Mouse (Mus musculus): Measurements from ENCODE around the gene Tnni3k. TPM values are rescaled to one million over a fixed set of nuclear protein-coding genes. Genes with fewer than 3 reads are reported as not detected.
A peak's percentile ranks its signal among the peaks of the same experiment; 100 is the strongest.

Gene Tnni3k
- under 1 TPM; 0.12 to 0.49 (median 0.27) TPM for total RNA-seq (2022)

DNA sequence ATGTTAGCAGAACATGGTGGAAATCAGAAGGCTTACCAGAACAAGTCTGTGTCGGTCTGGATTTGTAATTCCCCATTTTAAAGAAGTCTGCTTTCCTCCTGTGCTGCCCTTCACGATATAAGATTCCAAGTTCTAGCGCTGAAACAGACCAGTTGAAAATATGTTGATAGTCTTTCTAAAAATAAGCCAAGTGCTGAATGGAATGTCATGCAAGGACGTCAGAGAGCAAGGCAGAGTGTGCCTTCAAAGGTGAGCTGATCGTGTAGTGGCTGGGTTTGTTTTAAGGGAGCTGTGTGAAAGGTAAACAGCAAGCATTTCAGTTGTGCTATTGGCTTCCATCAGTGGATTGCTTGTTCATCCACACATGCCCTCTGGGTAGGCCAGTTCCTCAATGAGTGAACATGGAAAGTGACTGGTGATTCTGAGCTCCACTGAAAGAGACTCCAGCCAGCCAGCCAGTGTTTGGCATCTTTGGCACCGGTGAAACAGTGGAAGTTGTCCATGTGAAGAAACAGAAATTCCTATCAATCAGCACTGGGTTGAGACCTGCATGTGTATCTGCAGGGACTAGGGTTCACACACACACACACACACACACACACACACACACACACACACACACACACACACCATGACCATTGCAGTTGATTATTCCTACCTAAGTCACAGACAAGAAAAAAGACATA is at the start of gene Tnni3k:
TSS of gene Tnni3k (minus strand) at position 177 of the 686 bp plus-strand sequence.
- no peak for DNase-seq (ENCODE audit: low spot score in 2 of 2)

DNA sequence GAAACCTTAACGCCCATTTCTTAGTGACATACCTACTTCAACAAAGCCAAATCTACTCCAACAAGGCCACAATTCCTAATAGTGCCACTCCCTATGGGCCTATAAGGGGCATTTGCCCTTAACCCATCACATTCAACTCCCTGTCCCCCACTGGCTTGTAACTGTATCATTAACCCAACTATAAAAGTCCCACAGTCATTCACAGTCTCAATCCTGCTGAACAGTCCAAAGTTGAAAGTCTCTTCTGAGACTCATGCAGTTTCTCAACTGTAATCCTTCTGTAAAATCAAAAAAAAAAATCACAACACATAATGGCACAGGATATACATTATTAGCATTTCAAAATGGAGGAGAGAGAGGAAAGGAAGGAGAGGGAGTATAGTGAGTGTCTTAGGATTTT is 44.1 kb upstream of the Tnni3k start:
- DNase-seq (ENCODE audit: low spot score in 2 of 2) = no peak

DNA sequence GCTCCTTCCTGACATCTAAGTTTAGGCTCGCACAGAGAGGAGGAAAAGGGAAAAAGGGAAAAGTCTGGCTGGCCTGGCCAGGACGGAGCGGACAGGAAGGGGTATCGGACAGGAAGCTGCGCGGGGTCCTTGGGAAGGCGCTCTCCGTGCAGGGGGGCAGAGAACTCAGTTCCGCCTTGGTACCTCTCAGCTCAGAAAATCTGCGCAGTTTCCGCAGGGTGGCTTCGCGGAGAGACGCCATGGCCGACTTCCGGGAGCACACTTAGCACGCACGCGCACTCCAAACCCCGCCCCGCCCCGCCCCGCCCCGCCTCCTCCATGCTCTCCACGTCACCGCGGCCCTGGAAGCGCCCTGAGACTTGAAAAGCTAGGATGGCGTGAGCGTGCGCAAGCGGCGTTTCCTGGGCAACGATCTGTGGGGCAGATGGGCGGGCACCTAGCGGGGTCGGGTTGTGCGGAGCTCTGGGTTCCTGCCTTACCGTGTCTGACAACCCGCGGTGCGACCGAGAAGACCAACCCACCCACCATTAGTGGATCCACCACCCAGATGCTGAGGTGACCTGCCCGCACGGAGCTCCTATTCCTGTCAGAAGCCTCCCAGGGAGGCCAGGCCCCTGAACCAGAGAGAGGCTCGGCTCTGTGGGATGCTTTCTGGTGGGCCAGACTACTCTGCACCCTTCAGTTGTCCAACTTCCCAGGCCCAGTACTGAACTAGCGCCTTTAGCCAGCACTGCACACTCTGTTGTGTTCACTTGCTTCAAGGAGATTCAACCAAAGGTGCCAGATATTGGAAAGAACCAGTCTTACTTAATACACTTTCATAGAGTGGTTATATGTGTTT is 38.1 kb upstream of the Tnni3k start, which contains the start of the genes Fpgt and Lrriq3:
TSS of gene Fpgt (minus strand) at position 288 of the 841 bp plus-strand sequence.
TSS of gene Lrriq3 (plus strand) at position 319 of the 841 bp plus-strand sequence.
- DNase-seq (ENCODE audit: low spot score in 2 of 2) = peak; percentile 90 to 92

DNA sequence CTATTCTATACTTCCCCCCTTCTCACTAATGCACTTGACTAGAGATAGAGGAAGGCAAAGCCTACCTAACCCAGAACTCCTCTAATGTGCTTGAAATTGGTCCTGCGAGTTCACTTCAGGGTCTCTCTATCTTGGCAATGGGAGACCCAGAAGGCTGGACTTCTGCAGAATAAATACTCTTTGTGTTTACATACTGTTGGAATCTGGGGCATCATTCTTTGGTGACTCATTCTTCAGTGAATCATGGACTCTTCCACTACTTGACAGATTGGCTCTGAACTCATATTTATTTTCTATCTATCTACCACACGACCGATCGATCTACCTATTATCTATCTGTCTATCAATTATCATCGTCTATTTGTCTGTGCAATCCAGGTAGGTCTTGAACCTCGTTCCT is 36.9 kb upstream of the Tnni3k start:
- DNase-seq (ENCODE audit: low spot score in 2 of 2) = no peak

DNA sequence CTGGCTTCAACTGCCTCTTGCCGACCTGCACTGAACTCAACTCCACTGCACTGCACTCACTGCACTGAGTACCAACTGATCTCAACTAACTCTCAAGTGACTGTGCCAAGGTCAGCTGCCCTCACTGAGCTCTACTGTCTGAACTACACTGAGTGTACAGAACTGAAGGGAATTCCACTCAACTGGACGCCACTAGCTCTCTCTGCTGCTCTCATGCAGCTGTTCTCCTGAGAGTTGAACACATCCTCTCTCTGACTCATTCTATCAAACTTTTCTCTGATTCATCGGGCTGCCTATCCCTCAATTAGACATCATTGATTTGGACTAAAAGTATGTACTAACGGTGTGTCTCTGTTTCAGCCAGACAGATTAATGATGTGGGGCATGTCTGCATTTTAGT is 22.7 kb upstream of the Tnni3k start:
- no peak for DNase-seq (ENCODE audit: low spot score in 2 of 2)

DNA sequence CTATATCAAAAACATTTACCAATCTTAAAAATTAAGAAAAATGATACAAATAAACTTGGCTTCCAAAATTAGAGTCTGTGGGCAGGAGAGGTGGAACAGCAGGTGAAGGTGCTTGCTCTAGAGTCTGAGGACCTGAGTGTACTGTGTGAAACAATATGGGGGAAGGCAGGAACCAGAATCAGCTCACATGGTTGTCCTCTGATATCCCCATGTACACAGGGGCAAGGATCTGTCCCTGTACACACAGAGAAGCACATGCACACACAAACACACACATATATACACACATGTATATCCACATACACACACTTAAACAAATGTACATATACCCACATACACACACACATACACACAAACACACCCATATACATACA is 4.2 kb upstream of the Tnni3k start:
- no peak for DNase-seq (ENCODE audit: low spot score in 2 of 2)

DNA sequence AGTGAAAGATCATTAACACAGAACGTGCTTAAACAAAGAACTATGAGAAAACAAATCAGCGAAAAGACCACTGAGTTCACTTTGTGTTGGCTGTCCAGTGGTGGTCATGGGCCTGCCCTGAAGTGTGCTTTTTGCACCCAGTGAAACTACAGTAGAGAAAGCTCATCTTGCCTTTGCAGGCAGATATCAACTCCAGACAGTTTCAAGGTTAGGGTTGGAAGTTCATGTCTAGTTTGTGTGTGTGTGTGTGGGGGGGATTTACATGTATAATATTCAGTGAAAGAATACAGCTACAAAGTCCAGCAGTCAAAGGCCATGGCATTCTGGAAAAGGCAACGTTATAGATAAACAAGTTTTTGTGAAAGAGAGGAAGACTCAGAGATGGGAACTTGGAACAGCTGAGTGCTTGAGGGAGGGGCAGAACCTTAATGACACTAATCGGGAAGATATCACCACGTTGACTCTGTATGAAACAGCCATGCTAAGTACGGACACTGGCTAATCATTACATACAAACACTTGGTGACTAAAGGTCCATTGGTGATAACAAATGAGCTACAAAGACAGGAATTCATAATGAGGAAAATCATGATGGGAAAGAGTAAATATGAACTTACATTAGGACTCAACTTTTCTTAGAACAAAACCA is 3.7 kb upstream of the Tnni3k start:
- DNase-seq (ENCODE audit: low spot score in 2 of 2) = no peak

DNA sequence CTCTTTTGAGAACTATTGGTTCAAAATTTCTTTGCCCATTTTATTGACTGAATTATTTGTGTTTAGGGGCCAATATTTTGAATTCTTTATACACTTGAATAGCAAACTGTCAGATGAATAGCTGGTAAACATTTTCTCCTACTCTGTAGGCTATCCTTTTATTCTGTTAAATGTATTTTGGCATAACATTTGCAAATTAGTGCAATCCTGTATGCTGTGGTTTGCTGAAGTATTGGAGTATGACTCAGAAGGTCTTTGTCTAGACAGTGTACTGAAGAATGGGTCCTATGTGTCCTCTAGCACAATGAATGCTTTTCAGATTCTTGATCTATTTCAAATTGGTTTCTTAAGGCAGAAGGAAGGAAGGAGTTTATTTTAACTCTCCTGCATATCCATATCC is 2.4 kb upstream of the Tnni3k start:
- no peak for DNase-seq (ENCODE audit: low spot score in 2 of 2)

DNA sequence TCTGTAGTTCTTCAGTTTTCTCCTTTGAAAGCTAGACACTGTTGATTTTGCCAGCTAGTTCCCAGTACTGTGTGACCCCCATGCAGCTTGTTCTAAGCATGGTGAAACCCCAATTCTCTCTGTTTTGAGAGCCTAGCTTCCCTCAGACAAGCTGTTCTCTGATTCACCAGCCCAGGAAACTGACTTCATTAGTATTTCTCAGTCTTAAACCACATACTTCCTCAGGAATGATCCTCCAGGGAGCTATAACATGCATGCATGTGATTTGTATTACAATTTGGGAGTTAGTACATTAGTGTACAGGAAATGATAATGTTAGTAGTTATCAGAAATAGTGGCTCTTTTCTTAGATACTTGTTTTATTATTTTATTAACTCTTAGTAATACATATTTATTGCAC is 1.4 kb upstream of the Tnni3k start:
- no peak for DNase-seq (ENCODE audit: low spot score in 2 of 2)

DNA sequence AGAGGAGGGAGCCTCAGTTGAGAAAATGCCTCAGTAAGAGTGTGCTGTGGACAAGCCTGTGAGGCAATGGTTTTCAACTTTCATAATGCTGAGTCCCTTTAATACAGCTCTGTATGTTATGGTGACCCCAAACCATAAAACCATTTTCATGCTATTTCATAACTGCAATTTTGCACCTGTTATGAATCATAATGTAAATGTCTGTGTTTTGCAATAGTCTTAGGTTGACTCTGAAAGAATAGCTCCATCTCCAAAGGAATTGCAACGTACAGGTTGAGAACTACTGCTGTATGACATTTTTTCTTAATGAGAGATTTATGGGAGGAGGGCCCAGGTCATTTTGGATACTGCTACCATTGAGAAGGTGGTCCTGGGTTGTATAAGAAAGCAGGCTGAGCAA is 2.0 kb downstream of the Tnni3k start:
- DNase-seq (ENCODE audit: low spot score in 2 of 2) = no peak

DNA sequence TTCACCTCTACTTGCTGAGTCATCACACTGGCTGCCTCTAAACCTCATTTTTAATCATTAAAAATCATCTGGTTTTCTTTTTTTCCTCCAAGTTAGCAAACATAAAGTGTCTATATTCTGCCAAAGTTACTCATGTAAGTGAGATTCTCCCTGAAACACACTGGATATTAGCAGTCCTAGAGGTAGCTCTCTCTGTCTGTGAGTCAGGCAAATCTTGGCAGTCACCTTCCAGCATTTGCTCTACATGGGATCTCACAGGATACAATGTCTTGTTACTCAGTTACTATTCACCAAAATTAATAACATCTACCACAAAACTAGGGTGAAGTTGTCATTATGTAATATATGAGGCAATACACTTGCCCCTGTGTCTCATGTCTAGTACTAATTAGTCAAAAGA is 3.2 kb downstream of the Tnni3k start:
- DNase-seq (ENCODE audit: low spot score in 2 of 2) = no peak

DNA sequence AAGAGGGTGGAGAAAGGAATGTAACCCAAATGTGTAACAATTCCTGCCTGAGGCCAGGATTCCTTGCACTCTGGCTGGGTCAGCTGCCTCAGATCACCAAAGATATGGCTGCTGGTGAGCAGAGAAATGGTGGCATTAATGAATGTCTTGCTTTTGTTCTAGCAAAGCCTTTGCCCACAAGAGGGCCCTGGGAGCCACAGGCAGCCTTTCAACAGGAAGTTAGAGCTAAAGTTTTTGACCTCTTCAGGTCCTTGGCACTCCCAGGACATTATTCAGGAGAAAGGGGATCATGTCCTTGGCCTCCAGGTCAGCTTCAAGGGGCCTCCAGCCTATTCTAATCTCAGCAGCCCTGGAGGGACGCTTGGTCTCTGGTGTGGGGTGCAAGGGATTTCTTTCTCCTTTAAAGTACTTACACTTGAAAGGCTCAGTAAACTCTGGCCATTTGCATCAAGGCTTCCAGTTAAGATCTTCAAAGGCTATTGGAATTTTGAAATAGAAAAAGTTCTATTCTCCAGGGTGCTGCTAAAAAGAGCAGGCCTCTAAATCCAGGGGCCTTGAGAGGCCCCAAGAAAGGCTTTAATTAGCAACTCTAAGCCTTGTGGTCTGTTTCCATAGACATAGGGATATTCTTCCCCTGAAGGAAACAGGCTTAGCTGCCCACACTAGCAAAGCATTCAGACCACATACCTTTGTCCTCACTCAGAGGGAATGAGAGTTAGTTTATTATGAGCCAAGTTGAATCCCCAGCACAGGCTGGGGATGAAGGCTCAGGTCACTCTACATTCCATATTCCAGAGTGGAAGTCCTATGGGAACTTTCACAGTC is 16.0 kb downstream of the Tnni3k start:
- DNase-seq (ENCODE audit: low spot score in 2 of 2) = no peak

DNA sequence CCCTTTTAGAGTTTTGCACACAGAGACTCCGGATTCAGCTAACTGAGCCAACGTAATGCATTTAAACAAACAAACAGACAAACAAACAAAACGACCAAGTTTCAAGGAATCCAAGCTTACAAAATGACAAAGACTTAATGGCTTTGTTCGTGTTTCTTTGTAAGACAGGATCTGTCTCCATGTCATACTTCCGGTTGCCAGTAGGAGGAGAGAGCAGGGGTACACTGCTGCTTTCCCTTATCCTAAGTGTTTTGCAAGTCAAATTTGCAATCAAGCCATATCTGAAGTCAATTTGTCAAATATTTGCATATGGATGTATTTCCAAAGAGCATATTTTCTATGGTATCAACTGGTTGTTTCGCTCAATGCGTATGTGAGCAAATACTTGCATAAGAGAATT is 20.9 kb downstream of the Tnni3k start:
- DNase-seq (ENCODE audit: low spot score in 2 of 2) = no peak

DNA sequence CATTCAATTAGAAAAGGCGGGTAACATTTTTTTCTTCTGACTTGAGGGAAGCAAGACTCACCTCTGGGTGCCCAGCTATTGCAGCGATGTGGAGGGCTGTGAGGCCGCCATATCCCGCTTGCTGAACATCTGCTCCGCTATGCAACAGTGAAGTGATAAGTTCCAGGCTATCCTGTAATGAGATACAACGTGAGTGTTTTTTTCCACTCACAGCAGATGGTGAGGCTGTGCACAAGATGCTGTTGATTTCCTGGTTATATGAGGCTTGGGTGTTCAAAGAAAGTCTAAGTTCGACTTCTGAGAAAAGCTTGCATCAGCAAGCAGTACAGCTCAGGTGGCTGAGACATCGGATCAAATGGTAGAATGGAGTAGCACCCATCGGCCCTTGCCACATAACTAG is 25.0 kb downstream of the Tnni3k start:
- DNase-seq (ENCODE audit: low spot score in 2 of 2) = peak; percentile 25 to 62

DNA sequence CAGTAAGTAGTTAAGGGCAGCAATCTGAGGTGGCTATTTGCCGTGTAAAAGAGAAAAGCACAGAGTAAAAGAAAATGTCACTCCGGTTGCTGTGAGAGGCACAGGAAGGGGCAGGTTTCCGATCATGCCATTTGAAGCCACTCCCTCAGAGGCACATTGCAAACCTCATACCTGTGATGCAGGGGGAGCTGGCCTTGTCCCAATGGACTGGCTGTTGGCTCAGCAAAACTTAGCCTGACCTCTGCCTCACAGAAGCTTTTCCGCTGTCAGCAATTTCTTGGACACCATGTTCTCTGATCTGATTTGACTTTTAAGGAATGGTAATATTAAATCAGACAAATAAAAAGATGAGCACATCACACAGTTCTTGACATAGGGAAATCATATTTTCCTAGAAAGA is 52.4 kb downstream of the Tnni3k start:
- no peak for DNase-seq (ENCODE audit: low spot score in 2 of 2)

DNA sequence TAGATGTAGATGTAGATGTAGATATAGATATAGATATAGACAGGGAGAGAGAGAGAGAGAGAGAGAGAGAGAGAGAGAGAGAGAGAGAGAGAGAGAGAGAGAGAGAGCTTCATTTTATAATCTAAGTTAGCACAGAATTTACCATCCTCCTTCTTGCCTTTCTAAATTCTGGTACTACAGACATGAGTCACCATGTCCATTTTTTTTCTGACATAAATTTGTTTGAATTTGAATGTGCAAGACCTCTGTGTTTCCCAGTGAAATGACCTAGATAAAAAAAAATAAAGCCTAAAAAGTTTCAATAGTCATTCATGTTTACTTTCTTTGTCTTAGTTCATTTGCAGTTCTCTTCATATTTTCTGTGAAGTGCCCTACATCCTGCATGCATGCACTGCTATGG is 54.2 kb downstream of the Tnni3k start:
- DNase-seq (ENCODE audit: low spot score in 2 of 2) = no peak

DNA sequence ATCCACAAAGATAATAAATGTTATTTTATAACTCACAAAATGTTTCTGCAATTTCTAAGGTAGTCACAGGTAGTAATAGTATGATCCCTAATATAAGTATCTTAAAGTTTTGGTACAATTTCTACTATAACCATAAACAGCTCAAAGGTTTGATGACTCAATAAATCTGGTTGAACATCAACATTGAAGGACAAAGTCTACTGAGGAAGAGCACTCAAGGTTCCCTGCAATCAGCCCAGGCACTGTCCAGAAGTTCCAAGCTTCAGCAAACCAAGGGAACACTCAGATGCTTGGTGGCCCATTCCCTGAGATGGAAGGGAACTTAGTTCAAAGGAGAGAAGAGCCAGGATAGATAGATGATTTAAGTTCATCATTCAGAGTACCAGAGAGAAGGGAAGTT is 62.5 kb downstream of the Tnni3k start:
- no peak for DNase-seq (ENCODE audit: low spot score in 2 of 2)

DNA sequence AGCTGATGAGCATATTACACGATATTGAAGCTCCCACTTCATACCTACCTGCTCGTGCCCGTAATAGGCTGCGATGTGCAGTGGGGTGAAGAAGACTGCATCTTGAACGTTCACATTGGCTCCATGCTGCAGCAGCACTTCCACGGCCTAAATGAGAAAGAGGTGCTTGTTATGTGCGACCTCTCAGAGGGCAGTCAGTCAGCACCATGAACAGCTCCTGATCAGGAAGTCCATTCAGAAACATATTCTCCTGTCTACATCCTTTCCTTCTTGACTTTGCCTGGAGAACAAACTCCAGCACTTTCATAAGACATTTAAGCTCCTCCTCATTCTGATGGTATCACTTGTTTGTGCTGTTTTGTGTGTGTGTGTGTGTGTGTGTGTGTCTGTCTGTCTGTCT is 76.1 kb downstream of the Tnni3k start:
- no peak for DNase-seq (ENCODE audit: low spot score in 2 of 2)

DNA sequence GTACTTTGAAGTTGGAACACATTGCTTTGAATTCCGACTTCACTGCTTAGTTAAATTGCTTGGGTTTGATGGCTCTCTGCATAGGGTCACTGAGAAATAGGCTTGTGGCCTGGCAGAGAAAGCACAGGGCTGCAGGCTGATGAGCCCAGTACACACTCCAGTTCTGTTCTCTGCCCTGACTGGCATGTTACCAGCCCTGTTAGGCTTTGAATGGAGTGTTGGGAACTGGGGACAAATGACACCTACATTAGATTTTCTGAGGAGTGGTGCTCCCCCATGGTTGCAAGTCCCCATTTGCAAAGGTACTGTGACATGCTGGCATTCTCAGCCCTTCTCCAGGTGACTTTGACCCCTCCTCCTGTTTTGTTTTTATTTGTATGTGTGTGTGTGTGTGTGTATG is 83.6 kb downstream of the Tnni3k start:
- no peak for DNase-seq (ENCODE audit: low spot score in 2 of 2)

DNA sequence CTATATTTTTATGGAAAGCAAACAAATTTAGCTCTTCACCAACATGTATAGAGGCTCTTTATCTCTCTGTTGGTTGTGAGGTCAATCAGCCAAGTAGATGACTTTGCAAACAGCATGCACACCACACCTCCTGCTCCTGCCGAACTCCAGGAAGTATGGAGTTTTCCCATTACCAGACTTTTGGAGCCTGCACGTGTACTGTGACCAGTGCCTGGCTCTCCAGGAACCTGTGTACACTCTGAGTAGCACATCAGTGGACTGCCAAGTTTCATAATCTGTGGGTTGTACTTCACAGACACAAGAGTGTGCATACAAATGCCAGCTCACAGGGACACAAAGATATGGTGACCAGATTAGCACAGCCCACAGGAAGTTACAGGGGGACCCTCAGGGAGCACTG is 84.2 kb downstream of the Tnni3k start:
- DNase-seq (ENCODE audit: low spot score in 2 of 2) = no peak

DNA sequence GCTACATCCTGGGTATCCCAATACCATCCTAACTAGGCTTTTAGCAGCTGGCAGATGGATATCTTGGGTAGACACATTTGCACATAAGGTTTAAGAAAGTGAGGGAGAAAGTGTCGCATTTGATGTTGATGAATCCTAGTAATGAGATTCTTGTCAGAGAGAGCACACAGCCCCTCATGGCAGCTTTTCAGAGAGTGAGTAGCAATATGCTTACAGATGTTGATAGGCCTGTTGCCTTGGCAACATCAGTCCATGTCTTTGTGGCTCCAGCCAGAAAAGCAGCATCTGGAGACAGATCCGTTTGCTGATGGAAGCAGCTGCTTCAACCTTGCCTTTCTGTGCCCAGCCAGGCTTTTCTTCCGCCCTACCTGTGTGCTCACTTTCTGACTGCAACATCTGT is 93.9 kb downstream of the Tnni3k start:
- no peak for DNase-seq (ENCODE audit: low spot score in 2 of 2)

DNA sequence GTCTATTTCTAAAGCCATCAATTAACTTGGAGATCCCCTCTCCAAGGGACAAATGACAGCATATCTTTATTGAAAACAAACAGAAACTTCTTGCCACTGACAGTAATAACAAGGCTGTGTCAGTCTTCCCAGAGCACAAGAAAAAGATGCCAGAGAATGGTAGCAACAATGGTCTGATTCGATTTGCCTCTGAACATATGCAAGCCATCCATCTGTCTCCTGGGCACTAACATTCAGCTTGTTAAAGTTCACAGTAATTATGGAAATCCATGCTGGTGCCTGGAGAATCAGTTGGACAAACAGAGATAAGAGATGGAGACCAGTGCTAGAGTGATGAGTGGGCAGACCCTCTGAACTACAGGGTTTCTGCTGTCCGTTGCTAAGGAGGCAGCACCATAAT is 102.1 kb downstream of the Tnni3k start:
- DNase-seq (ENCODE audit: low spot score in 2 of 2) = no peak
